Mouse (Mus musculus) ZHBTc4 (cell line): ENCODE data around the gene Rccd1.

Source experiments
- DNase-seq: peaks from one replicate; pipeline ENCODE4 v3.0.0-alpha.2; 2011; ENCODE audit warnings: low read depth, low spot score

Rccd1 gene

DNA sequence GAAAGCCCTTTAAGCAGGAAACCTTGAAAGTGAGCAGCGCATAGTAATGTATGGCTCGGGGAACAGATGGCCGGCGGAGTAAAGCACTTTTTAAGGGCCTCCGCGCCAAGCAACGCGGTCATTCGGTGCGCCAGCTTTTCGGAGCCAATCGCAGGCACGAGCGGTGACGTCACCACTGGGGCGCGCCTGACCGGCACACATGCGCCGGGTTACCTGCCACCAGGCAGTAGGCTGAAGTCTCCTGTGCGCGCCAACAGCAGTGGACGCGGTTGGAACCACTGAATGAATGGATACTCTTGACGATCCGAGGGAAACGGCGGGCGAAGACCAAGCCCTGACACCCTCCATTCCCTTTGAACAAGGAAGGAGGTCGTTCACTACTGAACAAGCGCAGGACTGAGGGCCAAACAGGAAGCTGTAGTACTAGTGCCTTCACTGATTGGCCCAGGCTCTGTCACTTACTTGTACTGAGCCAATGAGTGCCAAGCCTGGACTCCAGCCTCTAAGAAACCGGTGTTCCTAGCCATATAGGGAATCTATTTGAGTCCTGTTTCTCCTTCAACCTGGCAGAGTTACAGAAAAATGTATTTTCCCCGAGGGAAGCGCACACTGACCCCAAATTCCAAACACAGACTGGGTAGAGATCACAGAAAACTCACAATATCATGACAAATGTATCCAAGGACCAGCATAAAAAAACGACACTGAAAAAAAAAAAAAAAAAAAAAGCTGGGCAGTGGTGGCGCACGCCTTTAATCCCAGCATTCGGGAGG is at the start of gene Rccd1:
TSS of gene Rccd1 (minus strand) at position 412 of the 773 bp plus-strand sequence.
- peak; percentile 96 for DNase-seq

DNA sequence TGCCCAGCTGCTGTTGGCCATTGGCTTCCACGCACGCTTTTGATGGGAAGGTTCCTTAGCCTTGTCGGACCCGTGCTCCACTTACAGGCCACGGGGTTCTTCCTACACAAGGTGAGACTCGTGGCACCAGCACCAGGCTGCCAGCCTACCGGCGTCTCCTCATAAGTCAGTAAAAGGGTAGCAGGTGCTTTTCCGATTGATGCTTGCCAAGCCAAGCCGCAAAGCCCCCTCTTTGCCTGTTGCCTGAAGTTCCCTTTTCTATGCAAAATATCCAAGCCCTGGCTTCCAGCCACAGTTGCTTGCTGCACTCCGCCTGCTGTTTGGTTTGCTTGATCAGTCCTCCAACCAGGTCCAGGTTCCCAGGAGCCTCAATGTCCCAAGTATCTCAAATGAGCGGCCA is 49.6 kb upstream of the Rccd1 start:
- no peak for DNase-seq

DNA sequence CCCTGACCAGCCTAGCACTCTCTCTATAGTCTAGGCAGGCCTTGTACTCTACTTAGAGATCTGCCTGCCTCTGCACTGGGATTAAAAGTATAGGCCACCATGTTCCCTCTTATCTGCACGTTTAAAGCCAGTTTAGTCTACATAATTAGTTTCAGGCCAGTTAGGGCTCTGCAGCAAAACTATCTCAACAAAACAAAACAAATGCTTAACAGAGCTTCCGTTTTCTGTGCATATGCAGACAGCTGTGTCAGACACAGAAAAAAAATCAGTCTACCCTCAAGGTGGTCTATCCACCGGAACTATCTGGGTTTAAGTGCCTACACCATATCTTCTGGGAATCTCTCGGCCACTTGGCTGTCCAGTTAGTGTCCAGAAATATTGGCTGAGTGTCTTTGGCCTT is 49.1 kb upstream of the Rccd1 start:
- DNase-seq: no peak

DNA sequence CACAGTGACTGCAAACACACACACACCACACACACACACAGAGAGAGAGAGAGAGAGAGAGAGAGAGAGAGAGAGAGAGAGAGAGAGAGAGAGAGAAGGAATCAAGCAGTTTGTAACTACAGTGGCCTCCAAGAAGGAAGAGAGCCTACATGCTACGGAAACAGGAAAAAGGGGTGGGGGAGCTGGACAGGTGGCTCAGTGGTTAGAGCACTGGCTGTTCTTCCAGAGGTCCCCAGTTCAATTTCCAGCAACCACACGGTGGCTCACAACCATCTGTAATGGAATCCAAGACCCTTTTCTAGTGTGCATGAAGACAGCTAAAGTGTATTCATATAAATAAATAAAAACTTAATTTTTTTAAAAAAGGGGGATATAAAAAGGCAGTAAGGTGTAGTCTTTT is 48.4 kb upstream of the Rccd1 start:
- DNase-seq: no peak

DNA sequence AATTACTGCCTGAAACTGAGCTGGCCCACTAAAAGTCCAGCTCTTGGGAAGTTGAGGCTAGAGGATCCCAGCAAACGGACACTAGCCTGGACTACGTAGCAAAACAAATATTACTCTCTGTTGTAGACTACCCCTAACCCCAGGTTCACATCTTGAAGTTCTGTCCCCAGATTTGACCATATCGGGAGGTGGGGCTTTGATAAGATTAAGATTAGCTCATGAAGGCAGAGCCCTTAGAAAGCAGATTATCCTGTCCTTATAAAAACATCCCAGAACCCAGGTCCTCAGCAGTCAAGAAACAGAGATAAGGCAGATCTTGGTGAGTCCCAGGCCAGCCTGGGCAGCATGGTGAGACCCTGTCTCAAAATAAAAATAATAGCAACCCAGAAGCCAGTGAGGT is 47.9 kb upstream of the Rccd1 start:
- no peak for DNase-seq

DNA sequence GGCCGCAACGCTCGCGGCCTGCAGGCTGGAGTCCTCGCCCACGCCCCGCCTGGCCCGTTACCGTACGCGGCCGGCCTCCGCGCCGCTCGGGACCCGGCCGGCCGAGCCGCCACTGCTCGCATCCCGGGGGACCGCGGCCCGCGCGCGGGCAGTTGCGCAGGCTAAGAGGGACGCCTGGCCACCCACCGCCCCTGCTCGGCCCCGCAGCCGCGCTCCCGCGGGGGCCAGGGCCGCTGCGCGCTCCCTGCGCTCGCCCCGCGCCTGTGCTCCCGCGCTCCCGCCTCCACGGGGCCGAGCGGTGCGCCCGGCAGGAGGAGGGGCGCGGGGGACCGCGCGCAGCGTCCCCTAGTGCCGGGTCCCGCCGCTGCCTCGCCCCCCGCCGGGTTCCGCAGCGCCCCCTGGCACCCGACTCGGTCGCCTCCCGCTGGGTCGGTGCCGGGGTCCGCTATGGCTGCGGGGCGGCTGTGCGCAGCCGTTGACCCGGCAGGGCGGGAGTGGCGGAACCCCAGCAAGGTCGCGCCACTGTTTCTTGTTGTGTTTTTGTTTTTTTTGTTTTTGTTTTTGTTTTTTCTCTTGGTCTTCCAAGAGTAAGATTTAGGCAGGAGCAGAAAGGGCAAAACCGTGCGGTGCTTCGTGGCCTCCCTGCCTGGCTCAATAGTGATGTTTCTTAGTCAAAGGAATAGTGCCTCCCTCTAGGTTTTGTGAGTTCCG is 46.9 kb upstream of the Rccd1 start, which contains the start of gene Man2a2:
TSS of gene Man2a2 (minus strand) at position 335 of the 711 bp plus-strand sequence.
- peak; percentile 69 for DNase-seq

DNA sequence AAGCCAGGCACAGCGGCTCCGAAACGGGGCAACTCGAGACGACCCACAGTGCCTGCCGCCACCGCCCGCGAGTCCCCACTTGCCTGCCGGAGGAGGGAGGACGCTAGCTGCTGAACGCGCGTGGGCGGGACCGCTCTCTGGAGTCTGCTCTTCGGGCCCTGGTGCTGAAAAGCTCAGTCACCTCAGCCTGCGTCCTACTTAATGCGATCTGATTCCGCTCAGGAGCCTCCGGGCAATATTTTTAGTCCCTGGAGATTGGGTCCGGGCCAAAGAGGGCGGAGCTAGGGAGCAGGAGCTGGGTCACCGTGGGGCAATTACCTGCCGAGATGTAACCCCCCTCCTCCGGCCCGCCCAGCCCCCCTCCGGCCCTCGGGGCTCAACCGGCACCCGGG is 46.4 kb upstream of the Rccd1 start:
- peak; percentile 95 for DNase-seq

DNA sequence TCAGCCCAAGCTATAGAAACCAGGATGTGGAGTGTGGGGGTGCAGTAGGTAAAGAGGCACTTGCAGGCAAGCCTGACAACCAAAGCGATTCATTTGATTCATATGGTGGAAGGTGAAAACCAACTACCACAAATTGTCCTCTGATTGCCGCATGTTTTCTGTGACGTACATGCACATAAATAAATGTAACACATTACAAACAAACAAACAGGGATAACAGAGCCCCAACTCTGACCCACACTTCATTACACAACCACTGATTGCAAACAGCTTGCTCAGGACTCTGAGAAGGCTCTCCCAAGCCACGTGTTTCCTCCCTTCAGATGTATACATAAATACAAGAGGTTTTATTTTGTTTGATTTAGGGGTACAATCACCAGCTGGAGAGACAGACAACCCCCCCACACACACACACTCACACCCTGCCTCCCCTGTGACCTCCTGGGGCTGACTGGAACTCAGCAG is 45.7 kb upstream of the Rccd1 start:
- DNase-seq: no peak

DNA sequence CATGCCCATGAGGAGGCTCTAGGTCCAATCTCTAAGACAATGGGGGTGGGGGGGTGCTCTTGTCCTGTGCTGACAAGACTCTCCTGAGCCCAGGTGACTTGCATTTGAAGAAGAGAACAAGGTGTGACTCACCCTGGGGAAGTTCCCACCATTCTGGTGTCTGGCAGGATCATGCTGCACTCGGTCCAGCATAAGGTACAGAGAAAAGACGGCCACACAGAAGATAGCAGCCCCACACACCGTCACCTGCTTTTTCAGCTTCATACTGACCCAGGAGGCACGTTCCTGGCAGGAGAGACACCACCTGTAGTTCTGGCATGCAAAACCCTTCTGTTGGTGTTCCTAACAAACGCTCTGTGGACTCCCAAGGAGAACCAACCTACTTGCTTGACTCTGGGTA is 45.2 kb upstream of the Rccd1 start:
- no peak for DNase-seq

DNA sequence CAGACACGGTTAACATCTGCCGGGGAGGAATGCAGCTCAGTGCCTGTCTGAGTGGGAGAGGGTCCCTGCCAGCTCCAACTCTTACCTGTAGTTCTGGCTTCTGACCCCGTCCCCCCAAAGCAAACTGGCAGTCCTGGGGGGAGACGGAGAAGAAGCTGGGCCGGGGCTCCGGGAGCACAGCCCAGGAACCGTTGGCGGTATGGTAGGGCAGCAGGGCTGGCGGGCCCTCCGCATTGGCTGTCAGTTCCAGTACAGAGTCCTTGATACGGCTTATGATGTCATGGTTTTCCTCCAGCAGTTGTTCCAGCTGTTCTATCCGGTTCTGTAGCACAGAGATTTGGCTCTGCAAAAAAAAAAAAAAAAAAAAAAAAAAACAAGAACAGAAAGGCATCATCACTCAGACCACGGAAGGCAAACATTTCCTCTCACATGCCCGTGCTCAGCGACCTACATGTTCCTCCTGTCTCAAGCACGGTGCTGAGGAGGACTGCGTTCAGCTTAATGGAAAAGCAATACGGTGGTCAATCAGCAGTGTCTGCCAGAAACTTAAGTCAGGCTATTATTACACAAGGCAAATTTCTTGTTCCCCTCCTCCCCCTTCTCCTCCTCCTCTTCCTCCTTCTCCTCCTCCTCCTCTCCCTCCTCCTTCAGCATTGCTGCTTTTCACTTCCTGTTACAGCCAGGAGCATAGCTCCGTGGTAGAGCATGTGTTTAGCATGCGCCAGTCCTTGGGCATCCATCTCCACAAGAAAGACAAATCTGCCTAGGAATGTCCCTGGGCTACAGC is 44.6 kb upstream of the Rccd1 start:
- peak; percentile 69 for DNase-seq

DNA sequence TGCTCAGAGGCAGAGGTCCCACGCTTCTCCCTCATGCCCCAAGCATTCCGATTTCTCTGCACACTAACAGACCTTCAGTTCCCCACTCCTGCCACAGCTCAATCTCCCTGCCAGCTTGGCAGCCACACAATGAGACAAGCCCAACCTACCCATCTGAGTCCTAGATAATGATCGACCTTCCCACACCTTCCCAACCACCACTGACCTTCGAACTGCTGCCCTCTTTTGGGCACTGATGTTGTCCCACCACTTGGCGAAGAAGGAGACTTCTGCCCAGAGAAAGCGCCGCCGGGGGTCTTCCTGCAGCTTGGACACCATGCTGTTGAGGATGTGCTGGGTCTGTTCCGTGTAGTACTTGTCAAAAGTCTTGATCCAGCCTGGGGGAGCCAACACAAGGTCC is 43.8 kb upstream of the Rccd1 start:
- DNase-seq: no peak

DNA sequence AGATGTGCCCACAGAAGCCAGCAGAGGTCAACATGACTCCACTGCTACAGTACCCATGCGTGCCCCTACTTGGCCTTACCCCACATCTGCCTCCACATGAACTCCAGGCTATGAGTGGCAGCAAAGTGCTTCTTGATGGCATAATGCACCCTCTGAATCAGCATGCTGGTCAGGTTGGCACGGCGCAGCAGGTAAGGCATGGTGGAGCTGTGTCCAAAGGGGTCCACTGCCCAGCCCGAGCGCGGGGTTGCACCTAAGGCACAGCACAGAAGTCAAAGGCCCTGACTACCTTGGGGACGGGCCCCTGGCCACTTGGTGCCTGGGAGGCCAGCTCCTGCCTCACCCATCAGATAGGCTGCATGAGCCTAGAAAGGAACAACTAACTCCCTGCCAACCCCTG is 43.0 kb upstream of the Rccd1 start:
- no peak for DNase-seq

DNA sequence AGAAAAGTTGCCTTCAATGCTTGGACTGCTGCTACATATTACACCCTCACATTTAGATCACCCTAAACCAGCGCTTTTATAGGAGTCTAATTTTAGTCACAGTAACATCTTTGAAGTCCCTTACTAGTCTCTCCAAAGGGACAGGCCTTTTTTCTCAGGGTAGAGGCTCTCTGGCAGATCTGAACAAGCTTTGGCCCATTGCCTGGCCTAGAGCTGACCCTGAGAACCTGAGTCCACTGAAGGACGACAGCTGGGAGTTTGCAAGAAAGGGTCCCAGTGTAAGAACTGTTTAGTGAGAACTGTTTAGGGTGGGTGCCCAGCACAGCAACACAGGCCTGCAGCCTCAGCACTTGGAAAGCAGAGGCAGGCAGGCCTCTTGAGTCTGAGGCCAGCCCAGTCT is 41.5 kb upstream of the Rccd1 start:
- no peak for DNase-seq

DNA sequence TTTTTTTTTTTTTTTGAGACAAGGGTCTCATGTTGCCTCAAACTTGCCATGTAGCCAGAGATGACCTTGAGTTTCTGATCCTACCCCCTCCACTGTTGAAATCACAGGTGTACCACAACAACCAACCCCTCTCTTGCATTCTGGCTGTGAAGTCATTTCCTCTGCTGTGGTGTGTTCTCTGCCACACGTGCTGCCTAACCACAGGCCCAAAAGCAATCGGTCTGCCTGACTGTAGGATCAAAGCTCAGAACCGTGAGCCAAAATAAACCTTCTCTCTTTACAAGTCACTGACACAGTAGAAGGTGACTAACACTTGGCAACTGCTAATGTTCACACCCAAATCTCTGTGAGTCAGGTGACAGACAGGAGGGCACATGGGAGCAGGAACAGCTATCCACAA is 36.2 kb upstream of the Rccd1 start:
- no peak for DNase-seq

DNA sequence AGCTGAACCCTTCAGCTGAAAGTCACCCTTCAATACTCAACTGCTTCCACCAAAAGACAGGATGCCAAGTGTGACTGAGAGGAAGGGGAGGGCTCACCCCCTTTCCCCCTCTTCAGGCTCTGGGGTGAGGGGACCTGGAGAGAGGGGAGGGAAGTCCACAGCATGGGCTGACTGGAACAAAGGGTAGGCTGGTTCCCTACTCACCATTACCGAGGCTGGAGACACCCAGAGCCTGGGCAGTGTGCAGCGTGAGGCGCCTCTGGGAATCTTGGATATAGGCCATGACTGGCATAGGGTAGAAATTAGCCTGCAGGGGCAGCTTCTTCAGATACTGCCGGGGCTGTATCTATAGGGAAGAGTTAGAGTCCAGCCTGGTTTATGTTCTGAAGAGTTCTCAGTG is 33.8 kb upstream of the Rccd1 start:
- no peak for DNase-seq

DNA sequence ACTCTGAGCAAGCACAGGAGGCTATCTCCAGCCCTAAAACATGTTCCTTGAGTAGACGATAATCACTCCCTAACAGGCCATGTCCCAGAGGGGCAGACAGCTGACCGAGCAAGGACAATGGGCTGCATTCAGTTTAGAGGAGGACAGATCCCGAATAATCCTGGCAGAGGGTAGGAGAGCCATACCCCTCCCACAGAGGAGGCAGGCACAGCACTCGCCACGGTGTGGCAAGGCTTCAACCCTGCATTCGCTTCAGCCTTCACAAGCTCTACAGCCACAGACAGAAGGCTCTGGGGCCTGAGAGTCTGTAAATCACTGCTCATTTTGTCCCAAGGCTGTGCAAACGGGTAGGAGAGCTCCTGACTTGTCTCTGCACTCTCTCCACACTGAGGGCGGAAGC is 32.9 kb upstream of the Rccd1 start:
- DNase-seq: no peak

DNA sequence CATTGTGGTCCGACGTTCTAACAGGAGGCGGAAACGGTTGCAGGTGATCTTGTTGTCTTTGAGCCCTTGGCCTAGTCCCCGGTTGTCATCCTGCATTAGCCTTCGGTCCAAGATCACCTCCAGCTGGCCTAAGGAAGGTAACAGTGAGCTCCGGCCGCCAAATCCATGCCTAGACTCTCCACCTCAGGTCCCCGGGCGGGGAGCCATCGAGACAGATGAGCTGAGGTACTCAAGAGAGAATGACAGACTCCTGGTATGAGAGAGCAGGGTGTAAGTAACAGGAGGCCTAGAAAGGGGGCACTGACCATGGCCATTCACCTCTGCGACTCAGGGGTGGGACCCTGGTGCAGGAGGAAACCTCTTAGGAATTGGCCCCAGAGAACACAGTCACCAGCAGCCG is 32.1 kb upstream of the Rccd1 start:
- DNase-seq: no peak

DNA sequence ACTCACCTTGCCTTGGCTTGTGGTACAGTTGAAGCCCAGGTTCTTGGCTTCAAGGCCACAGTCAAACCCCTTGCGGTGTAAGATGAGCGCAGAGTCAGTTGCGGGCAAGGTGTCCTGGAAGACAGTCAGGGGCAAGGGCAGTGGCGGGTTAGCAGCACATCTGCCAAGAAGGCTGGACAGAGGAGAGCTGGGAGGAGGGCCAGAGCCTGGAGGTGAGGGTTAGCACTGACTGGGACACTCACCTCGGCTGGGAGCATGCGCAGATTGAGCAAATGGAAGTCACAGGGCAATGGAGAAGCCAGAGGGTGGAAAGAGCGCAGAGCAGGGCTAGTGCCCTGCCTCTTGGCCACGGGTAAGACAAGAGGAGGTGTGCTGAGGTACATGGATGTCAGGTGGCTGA is 28.7 kb upstream of the Rccd1 start:
- DNase-seq: no peak

DNA sequence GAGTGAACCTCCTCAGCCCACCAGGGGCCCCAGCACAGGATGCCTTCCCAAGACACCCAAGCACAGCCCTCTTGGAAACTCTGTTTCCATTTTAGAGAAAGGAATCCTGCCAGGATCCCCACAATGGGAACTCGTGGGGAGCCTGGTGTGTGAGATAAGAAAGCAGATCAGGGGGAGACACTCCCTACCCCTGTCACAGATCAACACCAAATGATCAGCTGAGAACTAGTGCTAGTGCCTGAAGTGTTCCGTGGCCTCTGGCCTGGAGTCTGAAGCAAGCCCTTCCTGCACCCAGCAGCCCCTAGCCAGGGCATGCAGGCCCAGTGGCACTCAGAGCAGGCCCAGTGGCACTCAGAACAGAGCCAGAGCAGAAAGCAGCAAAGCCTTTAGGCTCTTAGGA is 26.6 kb upstream of the Rccd1 start:
- DNase-seq: no peak

DNA sequence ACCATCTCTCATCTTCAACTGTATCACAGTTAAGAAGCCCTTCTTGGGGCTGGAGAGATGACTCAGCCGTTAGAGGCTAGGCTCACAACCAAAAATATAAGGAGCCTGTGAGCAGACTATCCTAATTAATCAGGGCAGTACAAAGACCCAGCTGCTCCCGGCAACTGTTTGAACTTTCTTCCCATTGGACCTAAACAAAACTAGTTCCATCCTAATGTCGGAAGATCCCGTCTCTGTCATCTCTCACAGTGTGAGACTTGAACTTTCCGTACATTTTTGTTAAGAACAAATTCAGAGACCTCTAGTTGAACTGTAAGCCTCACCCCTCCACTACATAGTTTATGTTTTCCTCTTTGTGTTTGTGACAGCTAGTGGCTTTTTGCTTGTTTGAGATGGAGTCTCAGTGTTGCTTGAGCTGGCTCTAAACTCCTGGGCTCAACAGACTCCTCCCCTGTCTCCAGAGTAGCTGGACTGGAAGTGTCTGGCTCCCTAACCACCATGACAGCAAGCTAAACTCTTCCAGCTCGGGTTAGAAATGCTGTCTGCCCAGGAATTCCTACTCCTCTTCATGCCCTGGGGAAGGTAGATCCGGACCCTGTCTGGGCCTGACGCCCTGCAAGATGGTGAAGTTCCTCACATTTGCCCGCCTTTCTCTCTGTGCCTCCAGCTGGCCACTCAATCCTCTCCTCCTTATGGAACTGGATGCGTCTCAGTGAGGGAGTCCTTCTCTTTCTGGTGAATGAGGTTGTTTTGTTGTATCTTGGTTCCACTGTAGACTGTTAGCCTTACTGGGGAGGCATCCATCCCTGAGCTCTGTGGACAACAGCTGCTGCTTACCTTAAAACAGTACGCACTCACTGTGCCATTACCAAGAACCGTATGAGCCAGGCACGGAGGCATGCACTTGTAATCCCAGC is 23.7 kb upstream of the Rccd1 start:
- DNase-seq: no peak

DNA sequence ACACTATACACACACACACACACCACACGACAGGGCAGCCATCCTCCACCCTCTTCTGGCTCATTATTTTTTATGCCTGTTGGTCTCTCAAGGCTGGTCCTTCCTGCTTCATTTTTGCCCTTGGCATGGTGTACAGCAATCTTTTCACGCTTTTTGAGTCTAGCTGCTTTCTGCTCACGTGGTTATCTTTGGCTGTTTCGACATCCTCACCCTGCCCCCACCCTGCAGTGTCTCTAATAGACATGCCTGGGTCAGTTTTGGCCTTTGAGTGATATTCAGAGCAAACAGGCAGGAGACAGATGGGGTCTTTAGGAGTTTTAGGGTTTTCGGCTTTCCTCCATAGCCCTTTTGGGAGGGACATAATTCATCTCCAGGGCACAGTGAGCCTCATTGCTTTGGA is 22.6 kb upstream of the Rccd1 start:
- DNase-seq: no peak
